Mouse (Mus musculus) gastrocnemius, adult 2 months (tissue): ENCODE data around the gene Ndufa4l2. TPM values are rescaled to one million over a fixed set of nuclear protein-coding genes. Genes with fewer than 3 reads are reported as not detected.

Source experiments
- DNase-seq: peaks from one replicate; pipeline ENCODE4 v3.0.0; 2022
- H3K27ac ChIP-seq: fragments of 200-600 bp; 2 replicates; pipeline ENCODE4 v1.8.1; 2022; ENCODE audit warnings: mild to moderate bottlenecking
- H3K4me3 ChIP-seq: fragments of 200-600 bp; 2 replicates; pipeline ENCODE4 v1.8.1; 2022; ENCODE audit warnings: mild to moderate bottlenecking, moderate library complexity
- CTCF ChIP-seq: fragments of 200-600 bp; IDR thresholded peaks from 2 replicates; pipeline ENCODE4 v1.8.1; 2022; ENCODE audit warnings: antibody characterized with exemption, mild to moderate bottlenecking, moderate library complexity
- intact Hi-C: fragments of 180-260 bp; cut with DNase I; formaldehyde crosslinking; loops from one replicate; pipeline ENCODE4 v1.15.1; 2025
- total RNA-seq, 2 experiments: library from RNA; stranded (reverse); gene quantifications; 2 replicates each; pipeline ENCODE4 v1.2.3; 2021

Ndufa4l2 gene
- total RNA-seq, 2 experiments from 2014 or later = 8.1 to 16.5 TPM

DNA sequence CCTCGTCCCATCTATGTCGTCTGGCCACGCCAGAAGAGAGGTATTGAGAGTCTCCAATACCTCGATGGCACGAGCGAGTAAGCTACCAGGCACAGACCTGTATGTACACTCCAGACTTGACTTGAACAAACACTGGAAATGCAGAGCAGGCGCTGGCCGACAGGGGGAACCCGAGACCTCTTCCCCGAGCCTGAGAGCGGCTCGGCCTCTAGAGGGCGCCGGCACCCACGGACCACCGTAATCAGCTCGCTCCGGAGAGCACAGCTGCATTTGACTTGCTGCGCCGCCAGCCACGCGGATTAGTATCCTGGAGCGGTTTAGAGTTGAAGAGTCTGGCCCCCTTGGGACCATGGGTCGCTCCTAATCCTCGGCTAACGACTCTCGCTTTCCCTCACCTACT lies 2.0 kb upstream of the Ndufa4l2 start:
- DNase-seq = peak; percentile 94
- no peak for TF ChIP-seq CTCF
- H3K27ac ChIP-seq = peak overlapping the region; percentile 68
- H3K4me3 ChIP-seq = peak overlapping the region; percentile 83
- intact Hi-C loops = loop anchor here (1.0 kb wide), 1 partner anchor 23 kb away; no protein-coding TSS in a partner anchor

DNA sequence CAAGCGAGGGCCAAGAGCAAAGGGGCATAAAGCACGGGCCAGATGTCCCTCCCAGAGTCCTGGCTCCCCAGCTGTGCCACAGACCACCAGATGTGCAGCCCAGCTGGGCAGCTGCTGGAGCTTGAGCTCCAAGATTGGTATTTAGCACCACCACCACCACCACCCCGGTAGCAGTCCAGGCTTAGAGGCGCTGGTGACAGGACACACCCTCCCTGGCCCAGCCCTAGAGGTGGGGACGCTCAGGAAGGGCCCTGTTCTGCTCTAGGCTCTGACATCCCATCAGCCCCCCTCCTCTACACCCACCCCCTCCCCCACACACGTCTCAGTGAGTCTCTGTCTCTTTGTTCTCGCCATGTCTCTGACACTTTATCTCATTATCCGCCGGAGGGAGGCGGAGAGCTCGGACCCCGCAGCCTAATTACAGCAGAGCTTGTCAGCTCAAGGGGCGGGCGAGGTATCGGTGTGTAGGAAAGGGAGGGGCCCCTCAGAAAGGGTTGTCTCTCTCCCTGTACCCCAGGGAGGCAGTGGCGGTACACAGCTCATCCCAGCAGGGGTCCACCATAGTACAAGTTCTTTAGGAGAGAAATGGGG lies 1.2 kb upstream of the Ndufa4l2 start:
- H3K4me3 ChIP-seq = peak overlapping the region; percentile 83
- TF ChIP-seq CTCF = no peak
- peak overlapping the region; percentile 68 for H3K27ac ChIP-seq
- DNase-seq = no peak
- intact Hi-C loops = loop anchor here (1.0 kb wide), 1 partner anchor 23 kb away; no protein-coding TSS in a partner anchor

DNA sequence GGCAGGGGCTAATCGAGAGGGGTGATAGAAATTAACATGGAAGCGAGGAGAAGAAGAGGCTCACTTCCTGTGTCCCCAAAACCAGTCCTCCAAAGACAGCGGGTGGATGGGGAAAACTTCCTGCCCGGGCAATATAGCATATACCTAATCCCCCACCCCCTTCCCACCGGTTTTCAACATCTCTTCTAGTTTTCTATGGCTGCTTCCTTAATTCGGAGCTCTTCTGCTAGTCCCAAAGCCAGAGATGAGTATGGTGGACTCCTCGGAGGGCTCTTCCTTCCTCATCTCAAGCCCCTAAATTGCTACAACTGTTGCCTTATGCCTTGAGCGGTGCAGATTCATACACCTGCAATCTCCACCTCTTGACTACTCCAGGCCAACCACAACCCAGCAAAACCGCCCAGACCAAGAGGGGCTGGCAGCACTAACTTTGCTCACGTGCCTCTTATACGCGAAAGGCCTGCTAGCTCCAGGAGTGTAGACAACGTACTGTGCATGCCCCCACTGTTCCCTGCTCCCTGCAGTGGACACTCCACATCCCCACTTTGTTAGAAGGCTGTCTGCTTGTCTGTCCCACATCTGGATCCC lies 562 bp upstream of the Ndufa4l2 start:
- Histone ChIP-seq H3K27ac (peak overlapping the region; percentile 78), H3K4me3 (peak overlapping the region; percentile 63)
- intact Hi-C loops = no loop called here
- DNase-seq = no peak
- no peak for TF ChIP-seq CTCF

DNA sequence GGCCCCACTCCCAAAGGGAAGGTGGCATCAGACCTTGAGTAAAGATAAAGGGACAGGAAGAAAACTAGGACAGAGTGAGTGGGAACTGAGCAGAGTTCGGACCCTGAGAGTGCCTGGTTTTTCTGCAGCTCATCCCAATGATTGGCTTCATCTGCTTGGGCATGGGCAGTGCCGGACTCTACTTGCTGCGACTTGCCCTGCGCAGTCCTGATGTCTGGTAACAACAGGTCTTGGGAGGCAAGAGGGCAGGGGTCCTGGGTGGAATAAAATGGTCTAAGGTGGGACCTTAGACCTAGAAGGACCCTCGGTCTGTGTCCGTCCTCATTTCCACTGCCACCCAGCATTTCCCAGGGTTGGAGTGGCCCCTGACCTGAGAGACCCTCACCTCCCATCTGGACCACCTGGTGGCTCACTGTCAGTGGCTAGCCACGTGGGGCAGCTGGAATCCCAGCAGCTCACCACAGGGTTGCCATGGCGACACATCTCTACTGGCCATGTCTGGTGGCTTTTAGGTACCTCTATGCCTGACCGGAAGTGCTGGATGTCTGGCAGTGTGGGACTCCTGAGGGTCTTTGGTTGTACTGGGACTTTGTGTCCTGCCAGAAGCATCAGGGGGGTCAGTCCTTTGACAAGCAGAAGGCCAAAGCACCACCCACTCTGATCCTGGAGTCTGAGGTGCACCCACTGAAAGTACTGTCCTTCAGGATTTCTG lies 660 bp downstream of the Ndufa4l2 start:
- Histone ChIP-seq H3K27ac (peak overlapping the region; percentile 78), H3K4me3 (peak overlapping the region; percentile 63)
- TF ChIP-seq CTCF = no peak
- no peak for DNase-seq
- intact Hi-C loops = no loop called here

DNA sequence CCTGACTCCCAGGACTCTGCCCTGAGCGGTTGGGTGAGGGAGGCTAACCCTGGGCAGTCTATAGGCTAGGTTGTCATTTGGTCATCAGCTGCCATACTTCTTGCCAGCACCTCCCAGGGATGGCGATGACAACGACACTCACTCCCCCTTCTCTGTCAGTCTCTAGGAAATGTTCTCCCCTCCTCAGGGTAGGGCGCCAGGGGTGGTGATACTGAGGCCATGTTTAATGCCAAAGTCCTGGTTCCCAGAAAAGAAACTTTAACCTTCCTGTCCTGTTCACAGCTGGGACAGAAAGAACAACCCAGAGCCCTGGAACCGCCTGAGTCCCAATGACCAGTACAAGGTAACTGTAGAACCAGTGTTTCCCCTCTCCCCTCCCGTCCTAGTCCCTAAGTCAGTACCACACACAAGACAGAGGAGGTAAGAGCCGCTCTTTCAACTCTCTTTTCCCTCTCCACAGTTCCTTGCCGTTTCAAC lies 1.3 kb downstream of the Ndufa4l2 start:
- DNase-seq = no peak

DNA sequence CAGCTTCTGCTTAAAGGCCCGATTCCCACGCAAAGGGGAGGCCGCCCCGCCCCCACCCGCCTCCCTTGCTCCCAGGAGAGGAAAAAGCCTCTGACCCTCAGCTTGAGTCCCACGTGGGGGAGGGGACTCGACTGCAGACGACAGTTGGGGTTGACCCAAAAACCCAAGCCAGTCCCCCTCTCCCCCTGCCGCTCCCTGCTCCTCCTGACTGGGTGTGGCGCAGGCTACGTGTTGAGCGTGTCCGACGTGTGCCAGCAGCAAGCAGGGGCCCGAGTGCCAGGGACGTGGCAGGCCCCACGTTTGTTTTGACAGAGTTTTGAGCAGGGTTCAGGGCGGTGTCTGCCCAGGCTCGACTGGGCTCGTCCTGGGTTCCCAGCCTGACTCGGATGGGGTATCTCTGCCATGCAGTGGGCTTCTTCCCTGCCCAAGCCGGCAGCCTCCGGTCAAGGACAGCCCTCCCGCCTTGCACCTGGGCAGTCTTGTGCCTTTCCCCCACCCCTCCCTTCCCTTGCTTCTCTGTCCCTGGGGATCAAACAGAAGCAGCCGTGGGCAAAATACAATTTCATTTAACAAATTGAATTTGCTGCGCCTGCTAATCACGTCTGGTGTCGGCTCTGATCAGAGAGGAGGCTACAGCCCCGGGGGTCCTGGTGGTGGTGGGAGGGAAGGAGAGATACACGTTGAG lies 2.0 kb downstream of the Ndufa4l2 start:
- Histone ChIP-seq H3K4me3 (peak overlapping the region; percentile 63), H3K27ac (peak overlapping the region; percentile 78)
- no peak for TF ChIP-seq CTCF
- DNase-seq = peak; percentile 63
- intact Hi-C loops = no loop called here

More for the DNA sequence above, 1.3 kb downstream of the Ndufa4l2 start:
- TF ChIP-seq CTCF = no peak
- Histone ChIP-seq H3K4me3 (peak overlapping the region; percentile 63), H3K27ac (peak overlapping the region; percentile 78)
- intact Hi-C loops = no loop called here

DNA sequence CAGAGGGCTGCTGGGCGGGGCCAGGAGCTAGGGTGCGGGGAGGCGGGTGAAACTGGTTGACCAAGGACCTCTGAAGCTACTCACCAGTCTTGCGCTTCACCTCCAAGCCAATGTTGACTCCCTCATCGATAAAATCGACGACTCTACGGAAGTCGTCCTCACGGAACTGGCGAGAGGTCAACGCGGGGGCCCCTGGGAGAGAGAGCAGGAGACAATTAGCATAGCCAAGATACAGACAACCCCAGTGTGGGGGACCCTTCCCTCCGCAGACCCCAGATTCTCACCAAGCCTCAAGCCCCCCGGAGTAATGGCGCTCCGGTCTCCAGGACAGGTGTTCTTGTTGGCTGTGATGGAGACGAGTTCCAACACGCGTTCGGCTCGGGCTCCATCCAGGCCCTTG lies 3.2 kb downstream of the Ndufa4l2 start:
- no peak overlapping the region for H3K4me3 ChIP-seq
- intact Hi-C loops = no loop called here
- no peak for DNase-seq
- TF ChIP-seq CTCF = no peak
- H3K27ac ChIP-seq = no peak overlapping the region; the same call in 1 of the 2 replicates

DNA sequence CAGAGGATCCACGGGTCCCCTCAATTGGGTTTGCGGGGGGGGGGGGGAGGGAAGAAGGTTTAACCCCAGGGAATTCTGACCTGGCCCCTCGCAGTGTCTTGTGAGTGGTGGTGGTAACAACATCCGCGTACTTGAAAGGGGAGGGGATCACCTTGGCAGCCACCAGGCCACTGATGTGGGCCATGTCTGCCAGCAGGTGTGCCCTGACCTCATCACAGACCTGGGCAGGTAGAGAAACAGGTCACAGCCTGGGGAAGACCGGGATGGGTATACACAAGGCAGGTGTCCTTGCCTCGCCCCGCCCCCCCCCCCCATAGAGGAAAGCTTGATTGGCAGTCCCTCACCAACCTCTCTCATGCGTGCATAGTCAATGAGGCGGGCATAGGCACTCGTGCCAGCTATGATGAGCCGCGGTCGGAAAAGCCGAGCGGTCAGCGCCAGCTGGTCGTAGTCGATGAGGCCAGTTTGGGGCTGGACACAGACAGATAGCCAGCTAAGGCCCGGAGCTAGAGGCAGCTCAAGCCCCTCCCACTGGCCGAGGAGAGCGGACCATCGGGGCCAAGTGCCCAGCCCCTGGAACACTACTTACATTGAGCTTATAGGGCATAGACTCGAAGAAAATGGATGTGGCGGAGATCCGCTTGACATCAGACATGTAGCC lies 4.4 kb downstream of the Ndufa4l2 start:
- no peak overlapping the region for H3K4me3 ChIP-seq
- H3K27ac ChIP-seq = no peak overlapping the region
- TF ChIP-seq CTCF = no peak
- DNase-seq = no peak
- intact Hi-C loops = no loop called here

DNA sequence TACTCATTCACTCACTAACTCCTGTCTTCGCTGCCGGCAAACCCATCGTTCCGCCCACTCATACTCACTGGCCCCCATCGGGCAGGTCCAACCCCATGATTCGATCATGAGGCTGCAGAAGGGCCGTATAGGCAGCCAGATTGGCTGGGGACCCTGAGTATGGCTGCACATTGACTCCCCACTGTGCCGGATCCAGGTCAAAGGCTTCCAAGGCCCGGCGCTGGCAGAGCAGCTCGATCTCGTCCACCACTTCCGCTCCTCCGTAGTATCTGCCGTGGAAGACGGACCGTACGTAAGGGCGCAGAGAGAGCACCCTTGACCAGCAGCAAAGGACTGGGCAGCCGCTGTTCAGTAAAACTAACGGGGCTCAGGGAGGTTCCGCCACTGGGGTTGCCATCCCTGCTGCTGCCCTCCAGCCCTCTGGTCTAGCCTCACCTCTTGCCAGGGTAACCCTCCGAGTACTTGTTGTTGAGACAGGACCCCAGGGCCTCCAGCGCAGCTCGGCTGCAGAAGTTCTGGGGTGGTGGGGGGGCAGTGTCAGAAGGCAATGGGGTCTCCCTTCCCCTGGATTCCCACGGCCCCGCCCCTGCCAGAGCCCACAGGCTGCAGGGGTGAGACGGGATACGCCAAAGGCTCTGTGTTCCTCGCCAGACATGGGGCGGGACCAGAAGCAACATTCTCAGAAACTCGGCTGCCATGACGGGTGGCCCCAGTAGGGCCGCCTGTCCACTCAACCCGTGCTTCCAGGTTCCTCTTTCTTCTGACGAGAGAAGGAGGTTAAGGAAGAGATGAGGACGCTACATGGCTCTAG lies 5.3 kb downstream of the Ndufa4l2 start:
- Histone ChIP-seq H3K27ac (no peak overlapping the region), H3K4me3 (no peak overlapping the region)
- intact Hi-C loops = no loop called here
- no peak for DNase-seq
- no peak for TF ChIP-seq CTCF

DNA sequence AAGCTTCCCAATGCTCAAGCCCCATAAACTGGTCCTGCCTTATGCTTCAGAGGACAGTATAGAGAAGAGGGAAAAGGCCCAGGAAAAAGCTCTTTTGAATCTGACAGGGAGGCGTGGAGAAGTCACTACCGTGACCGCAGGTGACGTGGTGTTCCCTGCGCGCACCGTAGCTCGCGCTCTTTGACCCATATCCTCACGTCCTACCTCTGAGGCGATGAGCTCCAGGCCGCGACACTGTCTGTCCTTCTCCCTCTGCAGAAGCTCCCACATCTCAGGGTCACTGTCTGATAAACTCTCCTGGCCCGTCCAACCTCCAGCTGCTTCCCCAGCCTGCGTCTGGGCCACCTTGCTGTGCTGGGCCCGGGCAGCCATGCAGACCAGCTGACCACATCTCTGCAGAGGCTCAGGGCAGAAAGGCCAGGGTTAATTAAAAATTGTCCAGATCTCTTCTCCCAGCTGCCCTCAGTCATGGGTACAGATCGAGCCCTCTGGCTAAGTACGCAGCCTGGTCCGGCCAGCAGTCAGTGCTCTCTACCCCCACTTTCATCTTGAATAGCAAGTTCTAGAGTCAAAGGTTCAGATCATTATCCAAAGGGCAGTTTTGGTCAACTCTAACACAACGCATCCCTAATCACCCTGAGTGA lies 6.1 kb downstream of the Ndufa4l2 start:
- no peak overlapping the region; the same call in none of the 2 replicates for H3K4me3 ChIP-seq
- no peak for TF ChIP-seq CTCF
- no peak overlapping the region for H3K27ac ChIP-seq
- intact Hi-C loops = no loop called here
- DNase-seq = no peak

DNA sequence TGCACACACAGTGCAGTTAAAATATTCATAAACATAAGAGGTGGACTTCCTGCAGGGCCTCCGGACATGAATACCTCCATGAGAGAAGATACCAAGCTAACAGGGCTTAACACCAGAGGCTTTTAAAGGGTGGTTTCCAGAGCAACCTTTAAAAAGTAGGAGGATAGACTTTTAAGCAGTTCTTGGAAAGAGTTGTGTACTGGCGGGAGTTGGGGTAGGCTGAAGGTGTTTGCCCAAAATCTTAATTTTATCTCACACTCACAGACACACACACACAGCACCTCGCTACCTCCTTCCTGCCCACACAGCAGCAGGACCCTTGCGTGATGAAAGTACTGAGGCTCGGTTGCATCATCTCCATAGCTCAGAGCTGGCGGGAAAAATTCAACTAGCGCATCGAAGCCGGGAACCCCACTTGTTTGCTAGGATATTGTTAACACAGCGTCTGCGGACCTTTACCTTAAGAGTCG lies 6.9 kb downstream of the Ndufa4l2 start:
- intact Hi-C loops = no loop called here
- DNase-seq = no peak
- Histone ChIP-seq H3K4me3 (peak overlapping the region; percentile 89), H3K27ac (peak overlapping the region; percentile 91)
- TF ChIP-seq CTCF = no peak
